Mouse (Mus musculus) olfactory bulb, adult 2 months (tissue): Measurements from ENCODE around the gene Fam208b. TPM values are rescaled to one million over a fixed set of nuclear protein-coding genes. Genes with fewer than 3 reads are reported as not detected.

Source experiments
- H3K27ac ChIP-seq: fragments of 200-500 bp; 2 replicates; pipeline ENCODE4 v1.5.1; 2012; ENCODE audit warnings: low read depth, low read length; ENCODE audit not compliant: insufficient read depth
- H3K4me1 ChIP-seq: fragments of 200-500 bp; 2 replicates; pipeline ENCODE4 v1.6.1; 2012; ENCODE audit warnings: low read length; ENCODE audit not compliant: control insufficient read depth, insufficient read depth
- H3K4me3 ChIP-seq: fragments of 200-500 bp; 2 replicates; pipeline ENCODE4 v1.5.1; 2012; ENCODE audit warnings: mild to moderate bottlenecking, low read depth, low read length, moderate library complexity; ENCODE audit not compliant: insufficient read depth
- CTCF ChIP-seq: fragments of 200-500 bp; IDR thresholded peaks from 2 replicates; pipeline ENCODE4 v1.5.1; 2012; ENCODE audit warnings: low read depth, mild to moderate bottlenecking, low read length, moderate library complexity; ENCODE audit not compliant: insufficient read depth
- POLR2A ChIP-seq: fragments of 200-500 bp; IDR thresholded peaks from 2 replicates; pipeline ENCODE4 v1.6.1; 2012; ENCODE audit warnings: mild to moderate bottlenecking, low read depth, low read length, moderate library complexity; ENCODE audit not compliant: insufficient read depth
- WGBS: fragments of 180-500 bp; shearing (Covaris S2); methylation state at CpG from one replicate; pipeline ENCODE4 v1.1.7; 2018; 5-methylcytosine and 5-hydroxymethylcytosine counted together
- polyA plus RNA-seq: library from polyadenylated mRNA; stranded (reverse); fragments of >200 nt; gene quantifications from 2 replicates; pipeline ENCODE4 v1.2.4, GENCODE M21; 2012; ENCODE audit warnings: low replicate concordance; ENCODE audit not compliant: missing spikeins, insufficient read depth, insufficient read length

Fam208b gene
- polyA plus RNA-seq, 1 experiment: not detected

DNA sequence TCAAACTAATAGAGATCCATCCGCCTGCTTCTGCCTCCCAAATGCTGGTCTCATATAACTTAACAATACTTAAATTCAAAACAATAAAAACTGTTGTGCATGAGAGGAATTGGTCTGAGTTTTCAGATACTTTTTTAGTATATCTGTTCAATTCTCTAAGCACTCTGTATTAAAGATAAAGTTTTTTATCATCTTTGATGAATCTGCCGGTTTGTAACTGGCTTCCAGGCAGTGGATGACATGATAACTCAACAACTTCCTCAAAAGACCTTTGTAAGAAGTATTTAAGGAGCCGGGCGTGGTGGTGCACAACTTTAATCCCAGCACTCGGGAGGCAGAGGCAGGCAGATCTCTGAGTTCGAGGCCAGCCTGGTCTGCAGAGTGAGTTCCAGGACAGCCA lies 14.7 kb downstream of the Fam208b start:
- H3K27ac ChIP-seq: no peak overlapping the region
- WGBS: 94% methylated on average over 6 of the region's 6 CpGs
- no peak for TF ChIP-seq POLR2A
- no peak for TF ChIP-seq CTCF

DNA sequence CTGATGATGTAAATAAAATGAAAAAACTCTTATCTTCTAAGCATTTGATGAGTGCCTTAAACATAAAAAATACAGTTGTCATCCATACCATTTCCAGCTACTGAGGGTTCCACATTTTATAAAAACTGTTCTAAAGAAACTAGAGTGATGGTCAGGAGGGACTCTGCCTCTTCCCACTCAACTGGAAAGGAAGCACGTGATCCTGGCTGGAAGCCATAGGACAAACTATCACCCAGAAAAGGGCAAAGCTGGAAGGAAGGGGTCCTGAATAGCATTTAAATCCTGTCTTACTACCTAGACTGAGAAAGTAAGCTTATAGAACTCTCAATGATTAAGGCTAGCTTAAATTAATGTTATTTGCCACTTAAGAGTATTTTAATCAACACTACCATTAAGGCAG lies 16.6 kb downstream of the Fam208b start:
- Histone ChIP-seq H3K4me3 (no peak overlapping the region), H3K27ac (no peak overlapping the region), H3K4me1 (no peaks in the 10 kb centered on the region)
- TF ChIP-seq CTCF (no peak), POLR2A (no peak)
- WGBS: 83% methylated on average over 1 of the region's 1 CpGs

More for the DNA sequence above, 14.7 kb downstream of the Fam208b start:
- Histone ChIP-seq H3K4me3 (no peak overlapping the region), H3K4me1 (no peaks in the 10 kb centered on the region)

DNA sequence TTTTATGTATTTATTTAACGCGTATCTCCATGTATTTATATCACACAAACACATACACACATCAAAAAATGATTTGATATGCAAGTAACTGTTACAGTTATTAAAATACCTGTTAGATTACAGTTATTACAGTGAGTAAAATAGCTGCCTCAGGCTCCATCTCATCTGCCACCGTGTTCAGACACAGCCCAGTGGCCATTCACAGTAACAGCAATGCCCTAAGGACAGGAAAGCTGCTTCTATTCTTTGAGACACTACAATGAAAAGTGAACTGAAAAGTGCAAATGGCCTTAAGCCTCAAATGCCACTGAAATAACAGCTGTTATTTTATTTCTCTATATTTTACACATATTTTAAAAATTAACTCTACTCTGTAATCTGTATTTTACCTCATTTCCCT lies 20.1 kb downstream of the Fam208b start:
- H3K4me3 ChIP-seq: no peak overlapping the region
- TF ChIP-seq CTCF: no peak
- WGBS: 80% methylated on average over 3 of the region's 3 CpGs
- H3K4me1 ChIP-seq: no peaks in the 10 kb centered on the region
- no peak overlapping the region for H3K27ac ChIP-seq

DNA sequence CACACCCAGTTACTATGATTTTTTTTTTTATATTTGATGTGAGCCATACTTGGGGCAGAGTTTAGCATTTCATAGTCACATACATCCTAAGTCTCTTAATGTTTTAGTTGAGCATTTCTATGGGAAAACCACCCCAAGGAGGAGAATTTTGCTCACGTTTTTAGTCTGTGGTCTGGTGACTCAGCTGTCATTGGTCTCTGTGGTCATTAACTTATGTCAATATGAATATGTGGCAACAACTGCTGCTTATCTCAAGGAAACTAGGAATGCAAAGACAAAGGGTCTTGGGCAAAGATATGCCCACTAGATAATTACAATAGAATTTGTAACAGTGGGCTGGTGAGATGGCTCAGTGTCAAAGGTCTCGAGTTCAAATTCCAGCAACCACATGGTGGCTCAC lies 47.0 kb downstream of the Fam208b start:
- 86% methylated on average over 2 of the region's 2 CpGs for WGBS
- Histone ChIP-seq H3K4me3 (no peak overlapping the region), H3K4me1 (no peaks in the 10 kb centered on the region), H3K27ac (no peak overlapping the region)
- TF ChIP-seq CTCF (no peak), POLR2A (no peak)

DNA sequence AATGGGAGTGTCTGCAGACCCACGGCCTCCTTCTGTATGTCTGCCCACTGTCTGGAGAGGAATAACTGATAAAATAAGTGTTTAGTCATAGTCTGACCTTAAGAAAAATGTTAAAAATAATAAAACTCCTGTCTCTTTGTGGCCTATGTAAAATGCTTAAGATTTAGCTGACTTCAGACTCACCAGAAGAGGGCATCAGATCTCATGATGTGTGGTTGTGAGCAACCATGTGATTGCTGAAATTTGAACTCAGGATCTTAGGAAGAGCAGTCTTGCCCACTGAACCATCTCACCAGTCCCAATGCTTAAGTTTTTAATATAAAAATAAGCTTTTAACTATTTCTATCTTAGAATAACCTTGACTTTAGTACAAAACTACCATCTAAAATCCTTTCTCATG lies 47.8 kb downstream of the Fam208b start:
- TF ChIP-seq CTCF (no peak), POLR2A (no peak)
- Histone ChIP-seq H3K4me1 (no peaks in the 10 kb centered on the region), H3K4me3 (no peak overlapping the region), H3K27ac (no peak overlapping the region)
- 100% methylated on average over 1 of the region's 1 CpGs for WGBS

DNA sequence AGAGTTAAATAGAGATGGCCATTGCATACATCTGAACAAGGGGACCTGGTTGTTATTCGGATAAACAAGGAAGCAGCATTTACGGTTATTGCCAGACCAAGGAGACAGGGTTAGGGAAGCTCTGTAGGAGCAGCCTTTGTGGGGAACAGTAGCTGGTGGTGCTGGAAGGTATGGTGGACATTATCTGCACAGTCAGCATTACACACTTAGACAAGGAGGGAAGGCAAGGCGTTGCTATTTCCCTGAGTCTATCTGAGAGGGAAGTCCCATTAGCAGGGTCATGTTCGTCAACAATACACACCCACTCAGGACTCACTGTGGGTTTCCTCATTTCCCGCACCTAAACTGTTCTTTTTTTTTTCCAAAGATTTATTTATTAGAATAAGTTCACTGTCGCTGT lies 63.1 kb downstream of the Fam208b start:
- TF ChIP-seq POLR2A (no peak), CTCF (no peak)
- Histone ChIP-seq H3K27ac (no peak overlapping the region), H3K4me3 (no peak overlapping the region), H3K4me1 (peaks cover 3% of the 10 kb centered on the region)
- 79% methylated on average over 6 of the region's 6 CpGs for WGBS

DNA sequence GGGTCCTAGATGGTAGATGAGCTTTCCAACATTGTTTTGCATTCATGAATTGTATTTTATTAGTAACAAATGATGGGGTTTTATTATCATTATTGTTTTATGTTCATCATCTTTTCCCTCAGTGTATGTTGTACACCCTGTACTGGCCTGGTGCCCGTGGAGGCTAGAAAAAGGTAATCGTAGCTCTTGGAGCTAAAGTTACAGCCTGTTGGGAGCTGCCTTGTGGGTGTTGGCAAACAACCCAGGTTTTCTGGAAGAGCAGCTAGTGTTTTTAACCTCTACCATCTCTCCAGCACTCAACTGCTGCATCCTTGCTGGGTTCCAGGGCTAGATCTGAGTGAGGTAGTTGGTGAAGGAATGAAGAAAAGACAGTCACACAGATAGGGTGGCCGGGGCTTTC lies 63.5 kb downstream of the Fam208b start:
- no peak for TF ChIP-seq POLR2A
- no peak for TF ChIP-seq CTCF
- peaks cover 3% of the 10 kb centered on the region for H3K4me1 ChIP-seq
- H3K27ac ChIP-seq: no peak overlapping the region
- 58% methylated on average over 3 of the region's 3 CpGs for whole genome bisulfite sequencing
- no peak overlapping the region for H3K4me3 ChIP-seq

DNA sequence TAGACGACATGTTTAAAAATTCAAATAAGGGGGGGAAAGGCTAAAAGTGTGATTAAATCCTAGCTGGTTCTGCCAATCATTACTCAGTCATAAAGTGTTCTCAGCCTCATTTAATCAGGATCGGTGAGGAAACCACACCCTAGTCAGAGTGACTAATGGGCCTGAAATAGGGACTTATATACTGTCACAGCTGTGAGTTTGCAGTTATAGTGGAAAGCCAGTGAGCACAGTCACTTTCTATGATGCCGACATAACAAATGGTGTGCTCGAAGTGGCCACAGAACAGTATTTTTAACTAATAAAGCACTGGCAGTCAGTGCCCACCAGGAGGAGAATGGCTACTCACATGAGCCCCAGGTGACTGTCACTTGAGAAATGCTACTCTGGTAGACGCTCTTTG lies 66.0 kb downstream of the Fam208b start:
- H3K4me3 ChIP-seq: no peak overlapping the region
- WGBS: 38% methylated on average over 5 of the region's 5 CpGs
- peaks cover 5% of the 10 kb centered on the region for H3K4me1 ChIP-seq
- TF ChIP-seq CTCF: no peak
- TF ChIP-seq POLR2A: no peak
- H3K27ac ChIP-seq: no peak overlapping the region

DNA sequence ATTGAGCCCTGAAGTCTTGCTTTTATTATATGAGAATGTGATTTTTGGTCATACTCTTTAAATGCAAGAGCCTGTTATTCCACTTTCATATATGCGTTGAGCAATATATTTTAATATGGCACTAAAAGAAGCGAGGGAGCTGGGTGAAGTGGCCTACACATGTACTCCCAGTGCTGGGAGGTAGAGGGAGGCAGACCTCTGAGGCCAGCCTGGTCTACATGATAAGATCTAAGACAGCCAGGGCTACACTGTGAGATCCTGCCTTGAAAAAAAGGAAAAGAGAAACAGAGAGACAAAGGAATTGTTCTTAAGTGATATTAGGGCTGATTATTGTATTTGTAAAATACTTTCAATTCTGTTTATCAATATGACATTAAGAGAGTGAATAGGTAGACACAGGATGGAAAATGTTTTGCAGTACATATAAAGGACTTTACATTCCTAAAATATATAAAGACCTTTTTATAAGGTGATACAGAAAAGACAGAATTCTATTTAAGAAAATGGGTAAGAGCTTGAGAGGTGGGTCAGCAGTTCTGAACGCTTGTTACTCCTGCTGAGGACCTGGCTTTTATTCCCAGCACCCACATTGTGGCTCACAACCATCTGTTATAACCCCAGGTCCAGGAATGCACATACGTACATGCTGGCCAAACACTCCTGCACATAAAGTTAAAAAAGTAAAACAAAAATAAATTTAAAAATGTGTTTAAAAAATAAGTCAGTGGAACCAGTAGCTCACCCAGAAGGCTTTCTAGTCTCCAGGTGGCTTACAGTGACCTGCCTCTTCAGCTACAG lies 66.6 kb downstream of the Fam208b start:
- H3K27ac ChIP-seq: no peak overlapping the region
- TF ChIP-seq CTCF (no peak), POLR2A (no peak)
- H3K4me1 ChIP-seq: peaks cover 8% of the 10 kb centered on the region
- no peak overlapping the region for H3K4me3 ChIP-seq
- 95% methylated on average over 4 of the region's 4 CpGs for WGBS

DNA sequence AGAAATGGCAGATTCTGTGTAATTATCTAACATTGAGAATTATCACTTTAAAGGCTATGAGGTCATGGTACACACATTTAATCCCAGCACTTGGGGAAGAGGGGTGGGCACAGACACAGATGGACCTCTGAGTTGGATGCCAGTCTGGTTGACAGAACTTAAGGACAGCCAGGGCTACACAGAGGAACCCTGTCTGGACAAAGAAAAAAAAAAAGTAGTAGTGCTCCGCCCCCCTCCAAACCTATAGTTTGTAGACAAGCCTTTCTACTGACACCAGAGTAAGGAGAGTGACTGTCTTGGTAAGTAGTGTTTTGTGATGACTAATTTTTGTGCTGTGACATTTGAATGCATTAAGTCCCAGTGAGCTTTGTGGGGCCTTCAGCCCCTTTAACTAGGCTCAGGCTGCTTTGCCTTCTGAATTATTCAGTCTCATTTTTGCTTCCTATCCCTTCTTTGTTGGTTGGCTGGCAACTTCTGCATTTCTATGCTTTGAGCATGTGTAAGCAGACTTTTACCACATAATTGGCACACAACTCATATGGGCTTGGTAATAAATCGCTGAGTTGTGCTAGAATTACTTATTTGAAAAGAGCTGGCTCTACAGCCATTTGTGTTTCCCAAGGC lies 69.6 kb downstream of the Fam208b start:
- Histone ChIP-seq H3K4me3 (no peak overlapping the region), H3K27ac (no peak overlapping the region), H3K4me1 (peaks cover 8% of the 10 kb centered on the region)
- TF ChIP-seq CTCF (no peak), POLR2A (no peak)
- WGBS: 28% methylated on average over 2 of the region's 2 CpGs
